Mouse (Mus musculus): ENCODE data around the gene Atp7b. TPM values are rescaled to one million over a fixed set of nuclear protein-coding genes. Genes with fewer than 3 reads are reported as not detected.

Atp7b gene
- polyA plus RNA-seq (2012; rRNA removed): 2.2 and 2.6 TPM in 2 replicates

- DNase-seq: peak; percentile 61 to 74
- Histone ChIP-seq H3K27me3 (ENCODE audit: control insufficient read depth, insufficient read depth, low read length) (no peaks in the 10 kb centered on the region), H3K4me3 (replicated peaks; ENCODE audit: insufficient read depth, low read depth, low read length) (peak within 1 kb of the TSS; percentile 92), H3K27ac (ENCODE audit: insufficient read depth, low read length) (peak within 1 kb of the TSS; percentile 26), H3K4me1 (ENCODE audit: control insufficient read depth, insufficient read depth, low read length) (no peaks in the 10 kb centered on the region)
- no peak for TF ChIP-seq POLR2A (IDR thresholded peaks at IDR 0.05; ENCODE audit: borderline replicate concordance, insufficient read depth, low read length)
- TF ChIP-seq CTCF (IDR thresholded peaks at IDR 0.05; ENCODE audit: borderline replicate concordance, insufficient read depth, low read depth, low read length): no peak
- WGBS: under 1% methylated on average over 45 of the region's 46 CpGs
Measured at GRCm38 (mm10) chr8:22059821-22060445, at the start of gene Atp7b. TSS of gene Atp7b (minus strand) at chr8:22060305.

GRCm38 (mm10) chr8:22107020-22107419, 46.9 kb upstream of the Atp7b start:
- H3K27ac ChIP-seq (ENCODE audit: insufficient read depth, low read length): no peak overlapping the region
- H3K4me3 ChIP-seq (replicated peaks; ENCODE audit: insufficient read depth, low read depth, low read length): no peak overlapping the region
- no peak for DNase-seq
- no peaks in the 10 kb centered on the region for H3K4me1 ChIP-seq (ENCODE audit: control insufficient read depth, insufficient read depth, low read length)
- 85% methylated on average over 4 of the region's 4 CpGs for WGBS
- TF ChIP-seq CTCF (IDR thresholded peaks at IDR 0.05; ENCODE audit: borderline replicate concordance, insufficient read depth, low read depth, low read length) (no peak), POLR2A (IDR thresholded peaks at IDR 0.05; ENCODE audit: borderline replicate concordance, insufficient read depth, low read length) (no peak)
- no peaks in the 10 kb centered on the region; the same call in 1 of the 2 replicates for H3K27me3 ChIP-seq (ENCODE audit: control insufficient read depth, insufficient read depth, low read length)

DNA sequence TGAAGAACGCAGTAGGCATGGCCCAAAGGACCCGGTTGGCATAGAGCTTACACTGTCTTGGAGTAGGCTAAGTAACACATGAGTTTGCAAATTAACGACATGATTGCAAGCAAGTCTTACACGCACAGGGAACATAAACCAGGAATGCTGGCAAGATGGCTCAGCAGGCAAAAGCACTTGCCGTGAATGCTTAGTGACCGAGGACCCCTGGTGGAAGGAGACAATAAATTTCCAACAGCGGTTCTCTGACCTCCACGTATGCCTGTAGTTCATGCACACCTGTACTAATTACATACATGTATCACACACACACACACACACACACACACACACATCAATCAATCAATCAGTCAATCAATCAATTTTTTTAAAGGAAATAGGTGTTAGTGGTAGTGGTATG, 31.5 kb upstream of the Atp7b start:
- H3K4me1 ChIP-seq (ENCODE audit: control insufficient read depth, insufficient read depth, low read length): no peaks in the 10 kb centered on the region
- no peak overlapping the region for H3K27ac ChIP-seq (ENCODE audit: insufficient read depth, low read length)
- DNase-seq: no peak
- no peak overlapping the region for H3K4me3 ChIP-seq (replicated peaks; ENCODE audit: insufficient read depth, low read depth, low read length)
- 0 out of 2 replicates have a peak, but pooled peaks have one; percentile 12 for TF ChIP-seq CTCF (IDR thresholded peaks at IDR 0.05; ENCODE audit: borderline replicate concordance, insufficient read depth, low read depth, low read length)
- TF ChIP-seq POLR2A (IDR thresholded peaks at IDR 0.05; ENCODE audit: borderline replicate concordance, insufficient read depth, low read length): no peak
- no peaks in the 10 kb centered on the region for H3K27me3 ChIP-seq (ENCODE audit: control insufficient read depth, insufficient read depth, low read length)
- WGBS: 39% methylated on average over 8 of the region's 8 CpGs

DNA sequence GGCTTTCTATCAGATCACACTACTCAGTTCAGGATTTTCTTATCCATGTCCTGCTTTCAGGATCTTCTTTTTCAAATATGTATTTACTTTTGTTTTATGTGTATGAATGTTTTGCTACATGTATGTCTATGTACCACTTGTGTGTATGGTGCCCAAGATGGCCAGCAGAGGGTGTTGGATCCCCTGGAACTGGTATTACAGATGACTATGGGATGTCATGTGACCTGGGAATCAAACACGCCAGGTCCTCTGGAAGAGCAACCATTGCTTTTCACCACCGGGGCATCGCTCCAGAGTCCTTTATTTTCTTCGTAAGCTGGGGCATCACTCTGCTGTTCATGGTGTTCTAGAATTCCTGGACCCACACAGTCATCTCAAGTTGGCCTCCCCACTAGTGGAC, 29.1 kb upstream of the Atp7b start:
- no peak for TF ChIP-seq POLR2A (IDR thresholded peaks at IDR 0.05; ENCODE audit: borderline replicate concordance, insufficient read depth, low read length)
- TF ChIP-seq CTCF (IDR thresholded peaks at IDR 0.05; ENCODE audit: borderline replicate concordance, insufficient read depth, low read depth, low read length): no peak
- Histone ChIP-seq H3K27ac (ENCODE audit: insufficient read depth, low read length) (no peak overlapping the region), H3K4me3 (replicated peaks; ENCODE audit: insufficient read depth, low read depth, low read length) (no peak overlapping the region), H3K27me3 (ENCODE audit: control insufficient read depth, insufficient read depth, low read length) (no peaks in the 10 kb centered on the region), H3K4me1 (ENCODE audit: control insufficient read depth, insufficient read depth, low read length) (no peaks in the 10 kb centered on the region)
- no peak for DNase-seq
- WGBS: 93% methylated on average over 4 of the region's 4 CpGs

DNA sequence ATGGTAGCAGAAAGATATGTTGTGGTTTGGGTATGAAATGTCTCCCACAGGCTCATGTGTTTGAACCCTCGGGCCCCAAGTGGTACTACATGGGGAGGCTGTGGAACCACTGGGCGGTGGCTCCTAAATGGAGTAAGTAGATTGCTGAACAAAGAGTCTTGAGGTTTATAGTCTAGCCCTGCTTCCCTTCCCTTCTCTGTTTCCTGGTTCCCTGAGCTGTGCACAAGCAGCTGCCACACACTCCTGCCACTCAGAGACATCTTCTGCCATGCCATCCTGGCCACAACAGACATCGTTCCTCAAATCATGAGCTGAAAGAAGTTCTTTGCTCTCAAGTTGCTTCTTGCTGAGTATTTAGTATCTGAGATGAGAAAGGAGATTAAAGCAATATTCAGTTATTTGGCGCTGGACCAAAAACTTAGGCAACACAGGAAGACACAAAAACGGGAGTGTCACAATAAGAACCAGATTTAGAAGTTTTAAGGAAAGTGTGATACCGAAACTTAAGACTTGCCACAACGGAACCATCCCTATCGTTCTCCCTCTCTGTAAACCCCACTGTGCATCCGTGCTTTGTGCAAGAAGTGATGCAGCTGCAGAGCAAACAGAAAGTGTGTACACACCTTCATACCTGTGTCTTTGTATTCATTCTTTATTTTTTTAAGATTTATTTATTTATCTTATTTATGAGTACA, 19.4 kb upstream of the Atp7b start:
- no peak for DNase-seq
- WGBS: 85% methylated on average over 9 of the region's 9 CpGs

DNA sequence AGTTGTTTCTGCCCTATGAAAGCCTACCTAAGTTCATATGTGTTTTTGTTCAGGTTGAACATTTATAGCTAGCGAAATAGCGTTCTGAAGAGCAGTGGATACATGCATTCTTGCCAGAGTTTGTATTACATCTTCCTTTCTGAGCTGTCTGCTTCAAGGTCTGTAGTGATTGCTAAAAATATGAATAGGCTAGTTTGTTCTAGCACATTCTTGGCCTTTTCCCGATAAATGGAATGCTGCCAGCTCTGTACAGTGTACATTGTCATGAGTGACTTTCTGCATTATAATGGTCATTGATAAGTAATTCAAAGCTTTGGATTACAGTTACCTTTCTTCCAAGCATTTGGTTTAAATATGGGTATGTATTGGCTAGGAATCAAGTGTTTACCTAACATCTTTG, 1.0 kb upstream of the Atp7b start:
- Histone ChIP-seq H3K4me3 (replicated peaks; ENCODE audit: insufficient read depth, low read depth, low read length) (peak overlapping the region; percentile 92), H3K27me3 (ENCODE audit: control insufficient read depth, insufficient read depth, low read length) (no peaks in the 10 kb centered on the region), H3K27ac (ENCODE audit: insufficient read depth, low read length) (no peak overlapping the region), H3K4me1 (ENCODE audit: control insufficient read depth, insufficient read depth, low read length) (no peaks in the 10 kb centered on the region)
- WGBS: under 1% methylated on average over 3 of the region's 3 CpGs
- peak in 1 of 2 experiments; percentile 14 for DNase-seq
- TF ChIP-seq CTCF (IDR thresholded peaks at IDR 0.05; ENCODE audit: borderline replicate concordance, insufficient read depth, low read depth, low read length): no peak

More for the DNA sequence above, 19.4 kb upstream of the Atp7b start:
- Histone ChIP-seq H3K4me1 (ENCODE audit: control insufficient read depth, insufficient read depth, low read length) (no peaks in the 10 kb centered on the region), H3K4me3 (replicated peaks; ENCODE audit: insufficient read depth, low read depth, low read length) (no peak overlapping the region), H3K27ac (ENCODE audit: insufficient read depth, low read length) (no peak overlapping the region), H3K27me3 (ENCODE audit: control insufficient read depth, insufficient read depth, low read length) (no peaks in the 10 kb centered on the region)
- no peak for TF ChIP-seq POLR2A (IDR thresholded peaks at IDR 0.05; ENCODE audit: borderline replicate concordance, insufficient read depth, low read length)
- no peak for TF ChIP-seq CTCF (IDR thresholded peaks at IDR 0.05; ENCODE audit: borderline replicate concordance, insufficient read depth, low read depth, low read length)

- peak within 1 kb of the TSS; percentile 26 for H3K27ac ChIP-seq (ENCODE audit: insufficient read depth, low read length)
Measured at GRCm38 (mm10) chr8:22060446-22060889, 363 bp upstream of the Atp7b start, which contains the start of gene Alg11. TSS of gene Alg11 (plus strand) at chr8:22060721.

More at GRCm38 (mm10) chr8:22060446-22060889, 363 bp upstream of the Atp7b start, which contains the start of gene Alg11:
- Histone ChIP-seq H3K4me1 (ENCODE audit: control insufficient read depth, insufficient read depth, low read length) (no peaks in the 10 kb centered on the region), H3K27me3 (ENCODE audit: control insufficient read depth, insufficient read depth, low read length) (no peaks in the 10 kb centered on the region), H3K4me3 (replicated peaks; ENCODE audit: insufficient read depth, low read depth, low read length) (peak within 1 kb of the TSS; percentile 92)
- WGBS: under 1% methylated on average over 35 of the region's 36 CpGs
- TF ChIP-seq POLR2A (IDR thresholded peaks at IDR 0.05; ENCODE audit: borderline replicate concordance, insufficient read depth, low read length) (peak; percentile 98), CTCF (IDR thresholded peaks at IDR 0.05; ENCODE audit: borderline replicate concordance, insufficient read depth, low read depth, low read length) (no peak)
- DNase-seq: peak; percentile 94 to 98
